Mouse (Mus musculus) CH12.LX (cell line): ENCODE measurements around the gene Olfr549.

ENCODE experiments used
- CHD2 ChIP-seq: IDR thresholded peaks from 2 replicates; pipeline ENCODE4 v1.6.1; 2011; ENCODE audit warnings: low read length, improper control_type of control experiment
- CTCF ChIP-seq, 2 experiments: IDR thresholded peaks in 1 of 2; conservative IDR thresholded peaks in 1 of 2; 2 replicates each; pipeline ENCODE4 v1.5.1; 2011 to 2012; ENCODE audit warnings: low read depth in 2 of 2, low read length in 2 of 2, improper control_type of control experiment in 1 of 2, inconsistent platforms in 1 of 2, mild to moderate bottlenecking in 1 of 2, moderate library complexity in 1 of 2
- RAD21 ChIP-seq: IDR thresholded peaks from 2 replicates; pipeline ENCODE4 v1.6.1; 2011; ENCODE audit warnings: low read depth, mild to moderate bottlenecking, low read length, improper control_type of control experiment, moderate library complexity

GRCm38 (mm10) chr7:102553279-102553678 lies 3.6 kb downstream of the Olfr549 start:
- no peak for TF ChIP-seq RAD21
- TF ChIP-seq CHD2, result no peak
- TF ChIP-seq CTCF (conservative IDR thresholded peaks at IDR 0.05 in 1 of 2, IDR thresholded peaks at IDR 0.05 in 1 of 2; ENCODE audit: low read depth in 2 of 2, low read length in 2 of 2), result no peak
